ENCODE assay signal across 17 mouse cellular contexts in genomic region chr15:99364022-99364530, GRCm38 (mm10). TPM values are rescaled to one million over a fixed set of nuclear protein-coding genes. Genes with fewer than 3 reads are reported as not detected.
DNase-seq lines count a peak whose midpoint lies in the region; ATAC-seq and TF ChIP-seq lines count a peak whose summit lies in the region.
"Had no signal": no experiment of that assay in that cellular context is flagged by ENCODE, and none has a peak within 500 bp of the region (broad histone marks: within the 10 kb centered on the region; RNA-seq: fewer than 3 reads in every experiment).

No protein-coding gene starts in this region.

- H3K27ac ChIP-seq in heart, embryonic 13.5 days (replicated peaks), result peak overlapping the region; percentile 66
- H3K27ac ChIP-seq in liver, postnatal 0 days (ENCODE audit: low read depth), result peak overlapping the region; percentile 64; the same call in 1 of the 2 replicates
- H3K27ac ChIP-seq in liver, embryonic 11.5 days (ENCODE audit: low read depth, low read length), result no peak overlapping the region
- H3K27ac ChIP-seq: layer of hippocampus, adult 2 months; midbrain, embryonic 12.5 days had no signal

- DNase-seq in heart, postnatal 10 days, result no peak
- no peak for DNase-seq in liver, postnatal 0 days
- DNase-seq in liver, embryonic 11.5 days (ENCODE audit: low spot score), result no peak
- DNase-seq in Patski (ENCODE audit: low read depth, low spot score), result no peak
- no peak for DNase-seq in layer of hippocampus, postnatal 10 days (ENCODE audit: low spot score in 2 of 2)
- no peak for DNase-seq in adrenal gland, postnatal 4 days (ENCODE audit: low spot score in 2 of 2)
- DNase-seq: adrenal gland, postnatal 36 days; cerebellum, adult 18-20 months; embryo, embryonic 11 days; gastrocnemius, postnatal 14 days; lung, embryonic 14.5 days; retina, postnatal 1 day had no signal

- WGBS in heart, embryonic 13.5 days, result 57% methylated on average over 7 of the region's 7 CpGs
- 71% methylated on average over 7 of the region's 7 CpGs for WGBS in liver, postnatal 0 days (ENCODE audit: insufficient replicate concordance)
- WGBS in liver, embryonic 11.5 days, result 83% methylated on average over 7 of the region's 7 CpGs

- no peaks in the 10 kb centered on the region for H3K36me3 ChIP-seq in heart, embryonic 13.5 days
- H3K36me3 ChIP-seq in liver, postnatal 0 days (replicated peaks; ENCODE audit: insufficient read depth, low read length), result no peaks in the 10 kb centered on the region
- H3K36me3 ChIP-seq in liver, embryonic 11.5 days (ENCODE audit: control insufficient read depth, insufficient read depth, low read length), result no peaks in the 10 kb centered on the region
- H3K36me3 ChIP-seq in myocyte (ENCODE audit: control insufficient read depth, insufficient read depth), result no peaks in the 10 kb centered on the region
- H3K36me3 ChIP-seq: midbrain, embryonic 12.5 days had no signal

- no peaks in the 10 kb centered on the region for H3K9me3 ChIP-seq in heart, embryonic 13.5 days
- no peaks in the 10 kb centered on the region for H3K9me3 ChIP-seq in liver, postnatal 0 days (ENCODE audit: low read length)
- H3K9me3 ChIP-seq in liver, embryonic 11.5 days (ENCODE audit: control insufficient read depth, low read length), result no peaks in the 10 kb centered on the region
- H3K9me3 ChIP-seq: midbrain, embryonic 12.5 days had no signal

- intact Hi-C loops in heart, postnatal 10 days (cut with DNase I), result no loop called here

- CTCF ChIA-PET in Patski (lab: Charles Lee), result interaction anchor here (0.8 to 2.7 kb wide), 11 partner anchors 8 to 64 kb away, joined by 3 to 10 read pairs (median 3); no protein-coding TSS in a partner anchor

- POLR2A ChIA-PET in Patski (lab: Charles Lee), result interaction anchor here (0.6 to 2.6 kb wide), 8 partner anchors 8 to 317 kb away, joined by 3 to 11 read pairs (median 4); no protein-coding TSS in a partner anchor

- no peak overlapping the region for H3K4me3 ChIP-seq in heart, embryonic 13.5 days
- no peak overlapping the region for H3K4me3 ChIP-seq in liver, postnatal 0 days (ENCODE audit: low read depth, low read length)
- H3K4me3 ChIP-seq in liver, embryonic 11.5 days (ENCODE audit: low read depth, low read length), result no peak overlapping the region
- H3K4me3 ChIP-seq in myocyte, result no peak overlapping the region
- H3K4me3 ChIP-seq: layer of hippocampus, adult 2 months; midbrain, embryonic 12.5 days had no signal

- no peak overlapping the region for H3K4me2 ChIP-seq in heart, embryonic 13.5 days
- no peak overlapping the region for H3K4me2 ChIP-seq in liver, postnatal 0 days (ENCODE audit: low read depth, low read length)
- no peak overlapping the region for H3K4me2 ChIP-seq in liver, embryonic 11.5 days
- H3K4me2 ChIP-seq in myocyte (ENCODE audit: low read depth), result peak overlapping the region; percentile 19
- H3K4me2 ChIP-seq: lung, embryonic 14.5 days; midbrain, embryonic 12.5 days had no signal

- TF ChIP-seq CTCF in liver, postnatal 0 days (IDR thresholded peaks at IDR 0.05; ENCODE audit: low read depth), result no peak
- TF ChIP-seq CTCF in Patski (IDR thresholded peaks at IDR 0.05), result no peak

- H3K27me3 ChIP-seq in heart, embryonic 13.5 days (replicated peaks), result no peaks in the 10 kb centered on the region
- no peaks in the 10 kb centered on the region for H3K27me3 ChIP-seq in liver, postnatal 0 days (ENCODE audit: insufficient read depth, low read length)
- H3K27me3 ChIP-seq in liver, embryonic 11.5 days (replicated peaks; ENCODE audit: control insufficient read depth, insufficient read depth, low read length), result no peaks in the 10 kb centered on the region
- no peaks in the 10 kb centered on the region for H3K27me3 ChIP-seq in Patski
- H3K27me3 ChIP-seq in myocyte (ENCODE audit: control insufficient read depth, insufficient read depth, insufficient read length), result no peaks in the 10 kb centered on the region
- H3K27me3 ChIP-seq: midbrain, embryonic 12.5 days had no signal

- H3K79me2 ChIP-seq in myocyte (ENCODE audit: control insufficient read depth, insufficient read depth), result peaks cover 100% of the 10 kb centered on the region

- TF ChIP-seq EP300 in liver, postnatal 0 days (IDR thresholded peaks at IDR 0.05; ENCODE audit: low read depth), result no peak

- peaks cover 45% of the 10 kb centered on the region for H3K4me1 ChIP-seq in heart, embryonic 13.5 days
- peaks cover 11% of the 10 kb centered on the region for H3K4me1 ChIP-seq in liver, postnatal 0 days (ENCODE audit: insufficient read depth)
- H3K4me1 ChIP-seq in liver, embryonic 11.5 days (replicated peaks; ENCODE audit: control insufficient read depth, insufficient read depth, low read length), result peaks cover 7% of the 10 kb centered on the region; the same call in 1 of the 2 replicates

- no peak overlapping the region for H3ac ChIP-seq in myocyte (ENCODE audit: control insufficient read depth, insufficient read length)

- TF ChIP-seq POLR2A in myocyte (IDR thresholded peaks at IDR 0.05; ENCODE audit: insufficient read length, low read depth), result no peak

- H3K9ac ChIP-seq in heart, embryonic 13.5 days, result no peak overlapping the region
- no peak overlapping the region for H3K9ac ChIP-seq in liver, postnatal 0 days (replicated peaks)
- H3K9ac ChIP-seq in liver, embryonic 11.5 days (ENCODE audit: low read depth, low read length), result no peak overlapping the region
- H3K9ac ChIP-seq: lung, embryonic 14.5 days; midbrain, embryonic 12.5 days had no signal

- no peak for ATAC-seq in heart, embryonic 13.5 days (ENCODE audit: extremely low read depth, insufficient number of reproducible peaks, low FRiP score, low TSS enrichment)
- ATAC-seq in liver, postnatal 0 days, result no peak
- no peak for ATAC-seq in liver, embryonic 11.5 days (replicated peaks; ENCODE audit: low FRiP score)
- ATAC-seq in Patski, result peak; percentile 61
- ATAC-seq: forebrain, embryonic 14.5 days had no signal

- in situ Hi-C loops in Patski (cut with MboI; ENCODE audit: low pct_unique_long_range_greater_than_20kb), result no loop called here

TF ChIP-seq in myocyte, 11 proteins besides CTCF, POLR2A, EP300 and RAD21:
- TF ChIP-seq E2F4 (IDR thresholded peaks at IDR 0.05; ENCODE audit: insufficient read depth), result no peak
- TF ChIP-seq CEBPB (IDR thresholded peaks at IDR 0.05; ENCODE audit: insufficient read depth, poor library complexity, severe bottlenecking), result no peak

RNA-seq across cellular contexts. Expression of gene Fmnl3, which starts 6.2 kb away (rescaled TPM):
- polyA plus RNA-seq in heart, embryonic 13.5 days (2015; fragmentation: Nextera tagmentation; extraction: Ambion mirVana), result 12.9 and 13.0 TPM in 2 replicates
- total RNA-seq in heart, postnatal 10 days (2021), result 10 to 100 TPM; 40.3 to 43.0 TPM
- polyA plus RNA-seq in liver, postnatal 0 days (2015; fragmentation: Nextera tagmentation; extraction: Ambion mirVana), result 2.2 and 2.4 TPM in 2 replicates
- polyA plus RNA-seq in liver, embryonic 11.5 days (2014; fragmentation: Nextera tagmentation; extraction: Ambion mirVana), result 12.8 and 13.3 TPM in 2 replicates
- polyA plus RNA-seq in Patski (2021), result 99.2 TPM
- 62.6 TPM for polyA plus RNA-seq in myocyte (2012; fragmentation: generic; extraction: Trizol)
- 10 to 100 TPM; 13.8 to 18.0 TPM for total RNA-seq in layer of hippocampus, postnatal 10 days (2021)
- 10 to 100 TPM; 41.0 to 45.6 TPM for total RNA-seq in adrenal gland, postnatal 4 days (2021)

RNA-seq across cellular contexts. Expression of gene Tmbim6, which starts 28.6 kb away (rescaled TPM):
- polyA plus RNA-seq in heart, embryonic 13.5 days (2015; fragmentation: Nextera tagmentation; extraction: Ambion mirVana), result 248 and 251 TPM in 2 replicates
- total RNA-seq in heart, postnatal 10 days (2021), result 100 to 1,000 TPM; 225 to 229 TPM
- 566 and 586 TPM in 2 replicates for polyA plus RNA-seq in liver, postnatal 0 days (2015; fragmentation: Nextera tagmentation; extraction: Ambion mirVana)
- polyA plus RNA-seq in liver, embryonic 11.5 days (2014; fragmentation: Nextera tagmentation; extraction: Ambion mirVana), result 256 and 273 TPM in 2 replicates
- polyA plus RNA-seq in Patski (2021) (509 TPM), myocyte (2012; fragmentation: generic; extraction: Trizol) (691 TPM)
- total RNA-seq in layer of hippocampus, postnatal 10 days (2021), result 100 to 1,000 TPM; 356 to 357 TPM
- total RNA-seq in adrenal gland, postnatal 4 days (2021), result 100 to 1,000 TPM; 520 to 533 TPM
